Mouse (Mus musculus): ENCODE results near the gene Havcr2. TPM values are rescaled to one million over a fixed set of nuclear protein-coding genes. Genes with fewer than 3 reads are reported as not detected.

Havcr2 gene
- total and polyA plus RNA-seq, 3 experiments: 1.3 to 2.1 TPM; not detected in 1

DNA sequence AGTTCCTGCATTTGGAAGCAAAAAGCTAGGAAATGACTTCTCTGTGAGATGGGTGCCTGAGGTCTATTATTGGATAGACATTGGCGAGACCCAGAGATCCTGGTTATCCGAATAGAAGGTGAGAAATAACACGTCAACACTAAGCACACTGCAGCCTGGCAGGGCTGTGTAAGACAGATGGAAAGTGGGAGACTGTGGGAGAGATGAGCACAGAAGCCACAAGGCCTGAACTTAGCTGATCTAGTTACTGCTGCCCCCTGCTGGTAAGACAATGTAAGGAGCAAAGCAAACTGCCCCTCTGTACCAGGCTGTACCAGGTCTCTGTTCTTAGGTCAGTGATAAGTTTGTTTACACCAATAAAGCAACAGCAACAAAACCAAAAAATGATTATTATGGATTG lies 23.6 kb upstream of the Havcr2 start:
- Histone ChIP-seq H3K27ac (ENCODE audit: control insufficient read depth, low read depth, low read length) (no peak overlapping the region), H3K9me3 (replicated peaks; ENCODE audit: insufficient read depth, low read length) (no peaks in the 10 kb centered on the region), H3K9ac (ENCODE audit: control insufficient read depth, low read depth, low read length, poor library complexity, severe bottlenecking) (no peak overlapping the region), H3K4me1 (ENCODE audit: control insufficient read depth in 1 of 2, insufficient read depth in 2 of 2, low read length in 2 of 2) (peaks cover 8 to 9% of the 10 kb centered on the region in 2 experiments), H3K36me3 (ENCODE audit: control insufficient read depth in 1 of 2, insufficient read depth in 2 of 2, low read length in 2 of 2) (peaks cover 0 to 17% of the 10 kb centered on the region in 2 experiments; a peak in 2 of 4 replicates), H3K79me2 (ENCODE audit: control insufficient read depth, insufficient read depth, low read length, poor library complexity) (no peaks in the 10 kb centered on the region), H3K27me3 (ENCODE audit: control insufficient read depth in 1 of 2, insufficient read depth in 2 of 2, low read length in 2 of 2) (no peaks in the 10 kb centered on the region), H3K4me3 (ENCODE audit: control insufficient read depth in 1 of 2, insufficient read depth in 1 of 2, low read depth in 2 of 2, low read length in 2 of 2) (no peak overlapping the region)
- peak; percentile 92 for DNase-seq (ENCODE audit: low read depth, low spot score)
- no peak for TF ChIP-seq MXI1 (IDR thresholded peaks at IDR 0.05; ENCODE audit: low read depth, low read length)
- no peak for TF ChIP-seq MYB (IDR thresholded peaks at IDR 0.05; ENCODE audit: low read depth, low read length)
- no peak for TF ChIP-seq TBP (IDR thresholded peaks at IDR 0.05; ENCODE audit: low read depth, low read length)
- no peak for TF ChIP-seq EP300 (IDR thresholded peaks at IDR 0.05; ENCODE audit: low read depth in 1 of 2, low read length in 2 of 2)
- no peak for TF ChIP-seq ZKSCAN1 (IDR thresholded peaks at IDR 0.05; ENCODE audit: low read depth, low read length)
- no peak for TF ChIP-seq CHD2 (IDR thresholded peaks at IDR 0.05; ENCODE audit: low read length)
- TF ChIP-seq GABPA (IDR thresholded peaks at IDR 0.05; ENCODE audit: low read depth, low read length): no peak
- no peak for TF ChIP-seq KAT2A (conservative IDR thresholded peaks at IDR 0.05; ENCODE audit: low read depth, low read length)
- TF ChIP-seq ZMIZ1 (IDR thresholded peaks at IDR 0.05; ENCODE audit: low read depth, low read length): no peak
- no peak for TF ChIP-seq POLR2AphosphoS2 (IDR thresholded peaks at IDR 0.05; ENCODE audit: low read length)
- TF ChIP-seq ZC3H11A (IDR thresholded peaks at IDR 0.05; ENCODE audit: low read depth, low read length): peak; percentile 61
- no peak for TF ChIP-seq USF2 (IDR thresholded peaks at IDR 0.05; ENCODE audit: borderline replicate concordance in 1 of 2, insufficient read depth in 1 of 2, low read depth in 1 of 2, low read length in 2 of 2)
- TF ChIP-seq CTCF (IDR thresholded peaks at IDR 0.05 in 2 of 3, conservative IDR thresholded peaks at IDR 0.05 in 1 of 3; ENCODE audit: control insufficient read depth in 1 of 3, insufficient read depth in 1 of 3, low read depth in 2 of 3, low read length in 3 of 3, poor library complexity in 1 of 3, severe bottlenecking in 1 of 3): peak; percentile 86 to 92 (median 86)
- no peak for TF ChIP-seq POLR2AphosphoS5 (IDR thresholded peaks at IDR 0.05; ENCODE audit: borderline replicate concordance, low read depth, low read length)
- TF ChIP-seq RAD21 (IDR thresholded peaks at IDR 0.05; ENCODE audit: low read depth, low read length): peak; percentile 77
- no peak for TF ChIP-seq ELF1 (IDR thresholded peaks at IDR 0.05; ENCODE audit: low read depth, low read length)
- TF ChIP-seq MAZ (IDR thresholded peaks at IDR 0.05; ENCODE audit: low read depth, low read length): no peak
- TF ChIP-seq ZNF384 (IDR thresholded peaks at IDR 0.05; ENCODE audit: low read depth, low read length): peak; percentile 26; the same call in 1 of the 2 replicates
- peak; percentile 81 for TF ChIP-seq SMC3 (IDR thresholded peaks at IDR 0.05; ENCODE audit: low read depth, low read length)

DNA sequence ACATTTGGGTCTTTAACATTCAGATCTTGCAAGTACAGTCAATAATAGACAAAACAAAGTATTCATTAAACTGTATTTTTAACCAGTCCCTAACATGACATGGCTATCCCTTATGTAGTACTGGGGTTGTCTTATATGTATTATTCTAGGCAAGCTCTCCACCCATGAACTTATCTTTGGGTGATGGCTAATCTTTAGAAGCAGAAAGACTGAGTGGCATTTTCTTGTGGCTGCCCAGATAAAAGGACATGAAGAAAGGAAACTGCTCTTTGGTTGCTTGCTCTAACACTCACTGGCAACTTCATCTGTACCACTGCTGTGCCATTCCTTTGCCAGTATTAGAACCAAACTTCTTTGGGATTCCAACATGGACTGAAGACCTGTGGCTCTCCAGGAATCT lies 19.4 kb upstream of the Havcr2 start:
- peaks cover 26 to 28% of the 10 kb centered on the region in 2 experiments for H3K4me1 ChIP-seq (ENCODE audit: control insufficient read depth in 1 of 2, insufficient read depth in 2 of 2, low read length in 2 of 2)
- TF ChIP-seq HCFC1 (IDR thresholded peaks at IDR 0.05; ENCODE audit: low read depth, low read length) (no peak), USF2 (IDR thresholded peaks at IDR 0.05; ENCODE audit: borderline replicate concordance in 1 of 2, insufficient read depth in 1 of 2, low read depth in 1 of 2, low read length in 2 of 2) (no peak), ELF1 (IDR thresholded peaks at IDR 0.05; ENCODE audit: low read depth, low read length) (no peak), ZKSCAN1 (IDR thresholded peaks at IDR 0.05; ENCODE audit: low read depth, low read length) (no peak), RAD21 (IDR thresholded peaks at IDR 0.05; ENCODE audit: low read depth, low read length) (no peak), CTCF (IDR thresholded peaks at IDR 0.05 in 2 of 3, conservative IDR thresholded peaks at IDR 0.05 in 1 of 3; ENCODE audit: control insufficient read depth in 1 of 3, insufficient read depth in 1 of 3, low read depth in 2 of 3, low read length in 3 of 3, poor library complexity in 1 of 3, severe bottlenecking in 1 of 3) (no peak), RCOR1 (IDR thresholded peaks at IDR 0.05; ENCODE audit: low read depth, low read length) (peak; percentile 69; the same call in 1 of the 2 replicates), MYB (IDR thresholded peaks at IDR 0.05; ENCODE audit: low read depth, low read length) (peak; percentile 32; the same call in 1 of the 2 replicates), MYC (IDR thresholded peaks at IDR 0.05; ENCODE audit: low read depth, low read length) (peak; percentile 27; the same call in 1 of the 2 replicates), GATA1 (IDR thresholded peaks at IDR 0.05; ENCODE audit: low read depth, low read length) (peak; percentile 84), MAFK (IDR thresholded peaks at IDR 0.05; ENCODE audit: borderline replicate concordance, low read depth, low read length) (no peak), KAT2A (conservative IDR thresholded peaks at IDR 0.05; ENCODE audit: low read depth, low read length) (no peak), MEF2A (IDR thresholded peaks at IDR 0.05; ENCODE audit: extremely low read depth, insufficient replicate concordance, low read depth, low read length, poor library complexity, severe bottlenecking) (no peak), SIN3A (IDR thresholded peaks at IDR 0.05; ENCODE audit: low read length) (no peak), MAZ (IDR thresholded peaks at IDR 0.05; ENCODE audit: low read depth, low read length) (no peak), TBP (IDR thresholded peaks at IDR 0.05; ENCODE audit: low read depth, low read length) (peak; percentile 33; the same call in 1 of the 2 replicates), USF1 (IDR thresholded peaks at IDR 0.05; ENCODE audit: low read depth, low read length) (no peak), MAX (IDR thresholded peaks at IDR 0.05; ENCODE audit: low read length) (no peak), CHD2 (IDR thresholded peaks at IDR 0.05; ENCODE audit: low read length) (no peak), MXI1 (IDR thresholded peaks at IDR 0.05; ENCODE audit: low read depth, low read length) (no peak), CHD1 (IDR thresholded peaks at IDR 0.05; ENCODE audit: low read depth, low read length) (0 out of 2 replicates have a peak, but pooled peaks have one; percentile 2)

More for the DNA sequence above, 19.4 kb upstream of the Havcr2 start:
- peaks cover 24% of the 10 kb centered on the region for H3K79me2 ChIP-seq (ENCODE audit: control insufficient read depth, insufficient read depth, low read length, poor library complexity)
- H3K9ac ChIP-seq (ENCODE audit: control insufficient read depth, low read depth, low read length, poor library complexity, severe bottlenecking): no peak overlapping the region
- no peaks in the 10 kb centered on the region for H3K27me3 ChIP-seq (ENCODE audit: control insufficient read depth in 1 of 2, insufficient read depth in 2 of 2, low read length in 2 of 2)
- DNase-seq (ENCODE audit: low read depth, low spot score): peak; percentile 54
- H3K27ac ChIP-seq (ENCODE audit: control insufficient read depth, low read depth, low read length): peak overlapping the region; percentile 51
- H3K9me3 ChIP-seq (replicated peaks; ENCODE audit: insufficient read depth, low read length): no peaks in the 10 kb centered on the region
- H3K4me3 ChIP-seq (ENCODE audit: control insufficient read depth in 1 of 2, insufficient read depth in 1 of 2, low read depth in 2 of 2, low read length in 2 of 2): peak overlapping the region in 1 of 2 experiments; percentile 65; a peak in 1 of 4 replicates
- H3K36me3 ChIP-seq (ENCODE audit: control insufficient read depth in 1 of 2, insufficient read depth in 2 of 2, low read length in 2 of 2): peaks cover 7 to 36% of the 10 kb centered on the region in 2 experiments
